8 mouse cellular contexts compared by ENCODE assay signal in genomic region chr7:44818164-44818563, GRCm38 (mm10). TPM values are rescaled to one million over a fixed set of nuclear protein-coding genes. Genes with fewer than 3 reads are reported as not detected.
DNase-seq lines count a peak whose midpoint lies in the region; ATAC-seq and TF ChIP-seq lines count a peak whose summit lies in the region.

No protein-coding gene starts in this region.

- no peak for TF ChIP-seq EP300 in heart, adult 2 months (IDR thresholded peaks at IDR 0.05; ENCODE audit: insufficient read depth, low read depth, low read length)

- no peak overlapping the region; the same call in 1 of the 2 replicates for H3K4me3 ChIP-seq in heart, adult 2 months
- peak overlapping the region; percentile 96 for H3K4me3 ChIP-seq in E14TG2a.4 (replicated peaks; ENCODE audit: low read length)
- H3K4me3 ChIP-seq in embryonic facial prominence, embryonic 14.5 days (ENCODE audit: low read depth, low read length), result peak overlapping the region; percentile 86
- H3K4me3 ChIP-seq in intestine, embryonic 15.5 days (replicated peaks), result peak overlapping the region; percentile 71
- H3K4me3 ChIP-seq in midbrain, embryonic 10.5 days, result peak overlapping the region; percentile 88

- intact Hi-C loops in heart, adult 2 months (cut with DNase I), result loop anchor here (10.0 kb wide), 1 partner anchor 443 kb away; no protein-coding TSS in a partner anchor
- intact Hi-C loops in heart, postnatal 36 days (cut with DNase I), result no loop called here

- H3K4me2 ChIP-seq in embryonic facial prominence, embryonic 14.5 days (ENCODE audit: low read depth, low read length), result peak overlapping the region; percentile 76
- H3K4me2 ChIP-seq in intestine, embryonic 15.5 days (replicated peaks), result peak overlapping the region; percentile 64

- no peaks in the 10 kb centered on the region for H3K27me3 ChIP-seq in heart, adult 2 months (ENCODE audit: control insufficient read depth, insufficient read depth, low read length)
- no peaks in the 10 kb centered on the region for H3K27me3 ChIP-seq in E14TG2a.4 (ENCODE audit: insufficient read depth, low read length)
- no peaks in the 10 kb centered on the region for H3K27me3 ChIP-seq in embryonic facial prominence, embryonic 14.5 days (replicated peaks; ENCODE audit: control insufficient read depth, insufficient read depth, low read length)
- no peaks in the 10 kb centered on the region for H3K27me3 ChIP-seq in intestine, embryonic 15.5 days (replicated peaks)
- H3K27me3 ChIP-seq in midbrain, embryonic 10.5 days (ENCODE audit: low read depth, poor library complexity, severe bottlenecking), result no peaks in the 10 kb centered on the region

- no peak for ATAC-seq in embryonic facial prominence, embryonic 14.5 days (ENCODE audit: low read depth)
- ATAC-seq in intestine, embryonic 15.5 days, result no peak
- no peak for ATAC-seq in CD4-positive, CD25-positive, alpha-beta regulatory T cell, adult 4 months

- DNase-seq in heart, adult 2 months, result peak; percentile 7 to 23
- DNase-seq in heart, postnatal 36 days, result no peak
- DNase-seq in embryonic facial prominence, embryonic 14.5 days (ENCODE audit: low spot score), result no peak
- no peak for DNase-seq in midbrain, embryonic 10.5 days (ENCODE audit: low spot score)
- no peak for DNase-seq in adrenal gland, postnatal 25 days

- H3K79me2 ChIP-seq in heart, adult 2 months (replicated peaks; ENCODE audit: control insufficient read depth, insufficient read depth, low read length), result peaks cover 3% of the 10 kb centered on the region

- H3K9me3 ChIP-seq in E14TG2a.4 (ENCODE audit: low read length), result no peaks in the 10 kb centered on the region
- H3K9me3 ChIP-seq in embryonic facial prominence, embryonic 14.5 days (ENCODE audit: control insufficient read depth, low read length), result no peaks in the 10 kb centered on the region
- H3K9me3 ChIP-seq in intestine, embryonic 15.5 days, result no peaks in the 10 kb centered on the region
- H3K9me3 ChIP-seq in midbrain, embryonic 10.5 days (replicated peaks), result no peaks in the 10 kb centered on the region

- WGBS in heart, adult 2 months, result 16% methylated on average over 2 of the region's 2 CpGs
- 49% methylated on average over 2 of the region's 2 CpGs for WGBS in embryonic facial prominence, embryonic 14.5 days
- 16% methylated on average over 2 of the region's 2 CpGs for WGBS in intestine, embryonic 15.5 days
- WGBS in midbrain, embryonic 10.5 days, result 61% methylated on average over 2 of the region's 2 CpGs

- peak overlapping the region; percentile 93 for H3K27ac ChIP-seq in heart, adult 2 months
- H3K27ac ChIP-seq in embryonic facial prominence, embryonic 14.5 days (replicated peaks; ENCODE audit: low read depth, low read length), result no peak overlapping the region; the same call in 1 of the 2 replicates
- peak overlapping the region; percentile 96 for H3K27ac ChIP-seq in intestine, embryonic 15.5 days
- peak overlapping the region; percentile 99; the same call in 1 of the 2 replicates for H3K27ac ChIP-seq in midbrain, embryonic 10.5 days (replicated peaks)

- peak; percentile 53 for TF ChIP-seq CTCF in heart, adult 2 months (IDR thresholded peaks at IDR 0.05)
- no peak for TF ChIP-seq CTCF in E14TG2a.4 (conservative IDR thresholded peaks at IDR 0.05; ENCODE audit: low read length)

- H3K4me1 ChIP-seq in heart, adult 2 months (ENCODE audit: control insufficient read depth, insufficient read depth, low read length), result peaks cover 21% of the 10 kb centered on the region
- H3K4me1 ChIP-seq in E14TG2a.4 (replicated peaks; ENCODE audit: low read depth, low read length), result peaks cover 68% of the 10 kb centered on the region
- H3K4me1 ChIP-seq in embryonic facial prominence, embryonic 14.5 days (ENCODE audit: control insufficient read depth, insufficient read depth, low read length), result peaks cover 20% of the 10 kb centered on the region
- peaks cover 43% of the 10 kb centered on the region for H3K4me1 ChIP-seq in intestine, embryonic 15.5 days (replicated peaks)
- peaks cover 63% of the 10 kb centered on the region for H3K4me1 ChIP-seq in midbrain, embryonic 10.5 days

- no peak for TF ChIP-seq POLR2A in heart, adult 2 months (IDR thresholded peaks at IDR 0.05; ENCODE audit: insufficient read depth, low read depth, low read length)

- H3K9ac ChIP-seq in heart, adult 2 months (ENCODE audit: low read depth, low read length), result no peak overlapping the region
- H3K9ac ChIP-seq in embryonic facial prominence, embryonic 14.5 days (ENCODE audit: low read depth, low read length), result peak overlapping the region; percentile 99
- peak overlapping the region; percentile 42; the same call in 1 of the 2 replicates for H3K9ac ChIP-seq in intestine, embryonic 15.5 days

- H3K36me3 ChIP-seq in heart, adult 2 months (ENCODE audit: control insufficient read depth, insufficient read depth, low read length), result peaks cover 14% of the 10 kb centered on the region
- H3K36me3 ChIP-seq in E14TG2a.4 (ENCODE audit: insufficient read depth, low read length), result peaks cover 56% of the 10 kb centered on the region
- peaks cover 5% of the 10 kb centered on the region for H3K36me3 ChIP-seq in embryonic facial prominence, embryonic 14.5 days (ENCODE audit: control insufficient read depth, insufficient read depth, low read length)
- no peaks in the 10 kb centered on the region for H3K36me3 ChIP-seq in intestine, embryonic 15.5 days
- H3K36me3 ChIP-seq in midbrain, embryonic 10.5 days, result peaks cover 49% of the 10 kb centered on the region

RNA-seq across cellular contexts. Expression of gene Atf5, which starts 1.7 kb away (rescaled TPM):
- total RNA-seq in heart, adult 2 months (2021), result 10 to 100 TPM; 60.2 to 63.4 TPM
- 42.3 and 73.6 TPM in 2 replicates for polyA plus RNA-seq in heart, adult 2 months (2012; rRNA removed)
- total RNA-seq in heart, postnatal 36 days (2021), result 10 to 100 TPM; 54.3 to 62.0 TPM
- 6.8 and 6.9 TPM in 2 replicates for polyA plus RNA-seq in embryonic facial prominence, embryonic 14.5 days (2014; fragmentation: Nextera tagmentation; extraction: Ambion mirVana)
- polyA plus RNA-seq in intestine, embryonic 15.5 days (2015; fragmentation: Nextera tagmentation; extraction: Ambion mirVana), result 6.2 and 6.6 TPM in 2 replicates
- polyA plus RNA-seq in midbrain, embryonic 10.5 days (2016; fragmentation: Nextera tagmentation; extraction: Ambion mirVana), result 4.6 and 4.7 TPM in 2 replicates
- polyA plus RNA-seq in CD4-positive, CD25-positive, alpha-beta regulatory T cell, adult 4 months (2017; shearing (Covaris generic)), result under 1 TPM; 0.19 to 0.35 TPM
- 108 and 165 TPM in 2 replicates for total RNA-seq in adrenal gland, postnatal 25 days (2021)

RNA-seq across cellular contexts. Expression of gene Il4i1, which starts 2.0 kb away (rescaled TPM):
- under 1 TPM; 0.61 to 0.70 TPM for total RNA-seq in heart, adult 2 months (2021)
- 1.3 and 1.5 TPM in 2 replicates for polyA plus RNA-seq in heart, adult 2 months (2012; rRNA removed)
- under 1 TPM; 0.89 TPM for total RNA-seq in heart, postnatal 36 days (2021)
- 0.78 and 1.4 TPM in 2 replicates for polyA plus RNA-seq in embryonic facial prominence, embryonic 14.5 days (2014; fragmentation: Nextera tagmentation; extraction: Ambion mirVana)
- polyA plus RNA-seq in intestine, embryonic 15.5 days (2015; fragmentation: Nextera tagmentation; extraction: Ambion mirVana), result 0.78 and 1.5 TPM in 2 replicates
- polyA plus RNA-seq in midbrain, embryonic 10.5 days (2016; fragmentation: Nextera tagmentation; extraction: Ambion mirVana), result 1.2 and 1.8 TPM in 2 replicates
- 1 to 10 TPM; 1.9 to 3.6 TPM for polyA plus RNA-seq in CD4-positive, CD25-positive, alpha-beta regulatory T cell, adult 4 months (2017; shearing (Covaris generic))
- total RNA-seq in adrenal gland, postnatal 25 days (2021), result 2.8 and 3.4 TPM in 2 replicates

RNA-seq across cellular contexts. Expression of gene Nup62, which starts 2.3 kb away (rescaled TPM):
- 10 to 100 TPM; 27.1 to 28.0 TPM for total RNA-seq in heart, adult 2 months (2021)
- polyA plus RNA-seq in heart, adult 2 months (2012; rRNA removed), result 36.0 and 36.6 TPM in 2 replicates
- 10 to 100 TPM; 21.9 to 28.9 TPM for total RNA-seq in heart, postnatal 36 days (2021)
- 47.0 and 51.1 TPM in 2 replicates for polyA plus RNA-seq in embryonic facial prominence, embryonic 14.5 days (2014; fragmentation: Nextera tagmentation; extraction: Ambion mirVana)
- 87.4 and 89.2 TPM in 2 replicates for polyA plus RNA-seq in intestine, embryonic 15.5 days (2015; fragmentation: Nextera tagmentation; extraction: Ambion mirVana)
- 154 and 162 TPM in 2 replicates for polyA plus RNA-seq in midbrain, embryonic 10.5 days (2016; fragmentation: Nextera tagmentation; extraction: Ambion mirVana)
- 10 to 100 TPM; 27.3 to 57.8 TPM for polyA plus RNA-seq in CD4-positive, CD25-positive, alpha-beta regulatory T cell, adult 4 months (2017; shearing (Covaris generic))
- 40.5 and 44.4 TPM in 2 replicates for total RNA-seq in adrenal gland, postnatal 25 days (2021)

RNA-seq across cellular contexts. Expression of gene Akt1s1, which starts 30.6 kb away (rescaled TPM):
- total RNA-seq in heart, adult 2 months (2021), result 10 to 100 TPM; 62.6 to 72.8 TPM
- polyA plus RNA-seq in heart, adult 2 months (2012; rRNA removed), result 53.8 and 63.0 TPM in 2 replicates
- 10 to 100 TPM; 73.6 to 75.4 TPM for total RNA-seq in heart, postnatal 36 days (2021)
- polyA plus RNA-seq in embryonic facial prominence, embryonic 14.5 days (2014; fragmentation: Nextera tagmentation; extraction: Ambion mirVana), result 69.0 and 78.6 TPM in 2 replicates
- 112 and 116 TPM in 2 replicates for polyA plus RNA-seq in intestine, embryonic 15.5 days (2015; fragmentation: Nextera tagmentation; extraction: Ambion mirVana)
- 89.5 and 98.1 TPM in 2 replicates for polyA plus RNA-seq in midbrain, embryonic 10.5 days (2016; fragmentation: Nextera tagmentation; extraction: Ambion mirVana)
- 1 to 10 TPM; 1.2 to 3.1 TPM for polyA plus RNA-seq in CD4-positive, CD25-positive, alpha-beta regulatory T cell, adult 4 months (2017; shearing (Covaris generic))
- total RNA-seq in adrenal gland, postnatal 25 days (2021), result 116 and 138 TPM in 2 replicates

RNA-seq across cellular contexts. Expression of gene Tbc1d17, which starts 30.7 kb away (rescaled TPM):
- 10 to 100 TPM; 29.6 to 46.6 TPM for total RNA-seq in heart, adult 2 months (2021)
- 56.0 and 61.9 TPM in 2 replicates for polyA plus RNA-seq in heart, adult 2 months (2012; rRNA removed)
- 10 to 100 TPM; 58.1 to 59.1 TPM for total RNA-seq in heart, postnatal 36 days (2021)
- 66.9 and 82.7 TPM in 2 replicates for polyA plus RNA-seq in embryonic facial prominence, embryonic 14.5 days (2014; fragmentation: Nextera tagmentation; extraction: Ambion mirVana)
- 71.0 and 71.3 TPM in 2 replicates for polyA plus RNA-seq in intestine, embryonic 15.5 days (2015; fragmentation: Nextera tagmentation; extraction: Ambion mirVana)
- 77.8 and 89.4 TPM in 2 replicates for polyA plus RNA-seq in midbrain, embryonic 10.5 days (2016; fragmentation: Nextera tagmentation; extraction: Ambion mirVana)
- polyA plus RNA-seq in CD4-positive, CD25-positive, alpha-beta regulatory T cell, adult 4 months (2017; shearing (Covaris generic)), result 10 to 100 TPM; 64.8 to 85.3 TPM
- 62.1 and 88.5 TPM in 2 replicates for total RNA-seq in adrenal gland, postnatal 25 days (2021)

Comparison
In these comparisons a context has a peak if more than half of its experiments do, and no peak if none do; other contexts are left out.
1. DNase-seq: peak in heart, adult 2 months (2 of 2); none in heart, postnatal 36 days (0 of 2), embryonic facial prominence, embryonic 14.5 days (single experiment), midbrain, embryonic 10.5 days (single experiment) and adrenal gland, postnatal 25 days (single experiment).